ENCODE assay signal across 24 mouse cellular contexts in genomic region chr6:89499961-89500360, GRCm38 (mm10).
"Had no signal": no experiment of that assay in that cellular context is flagged by ENCODE, and none has a peak within 500 bp of the region (broad histone marks: within the 10 kb centered on the region; RNA-seq: fewer than 3 reads in every experiment).

No protein-coding gene starts in this region.

- H3K27ac ChIP-seq: heart, adult 2 months; hindbrain, embryonic 10.5 days; hindbrain, embryonic 12.5 days; hindbrain, embryonic 14.5 days; intestine, embryonic 15.5 days; kidney, embryonic 15.5 days; kidney, postnatal 0 days; limb, embryonic 13.5 days; liver, embryonic 12.5 days; liver, embryonic 14.5 days had no signal

- H3K4me1 ChIP-seq: kidney, embryonic 15.5 days; liver, embryonic 12.5 days had no signal

- DNase-seq: gastrocnemius, postnatal 10 days; gastrocnemius, postnatal 25 days; heart, adult 2 months; heart, postnatal 4 days; kidney, adult 18-20 months; kidney, adult 9 months; kidney, postnatal 14 days; kidney, postnatal 36 days; left cerebral cortex, postnatal 4 days had no signal

- H3K36me3 ChIP-seq: hindbrain, embryonic 10.5 days; hindbrain, embryonic 12.5 days; intestine, embryonic 15.5 days; kidney, embryonic 15.5 days; limb, embryonic 13.5 days; limb, embryonic 15.5 days; liver, embryonic 12.5 days had no signal

- ATAC-seq: hindbrain, embryonic 16.5 days; inflammation-experienced regulatory T-cells, adult 6 months; intestine, embryonic 15.5 days; intestine, postnatal 0 days; liver, embryonic 12.5 days had no signal

- H3K9ac ChIP-seq: hindbrain, embryonic 12.5 days; hindbrain, embryonic 14.5 days; intestine, embryonic 15.5 days; kidney, embryonic 15.5 days; limb, embryonic 13.5 days; limb, embryonic 15.5 days; liver, embryonic 12.5 days; liver, embryonic 14.5 days had no signal

- H3K9me3 ChIP-seq: hindbrain, embryonic 10.5 days; hindbrain, embryonic 12.5 days; intestine, embryonic 15.5 days; kidney, embryonic 15.5 days; limb, embryonic 13.5 days; limb, embryonic 15.5 days; liver, embryonic 12.5 days had no signal

- H3K27me3 ChIP-seq: hindbrain, embryonic 12.5 days; intestine, embryonic 15.5 days; kidney, embryonic 15.5 days; limb, embryonic 13.5 days; limb, embryonic 15.5 days; liver, embryonic 12.5 days had no signal

- H3K4me2 ChIP-seq: heart, embryonic 11.5 days; hindbrain, embryonic 12.5 days; hindbrain, embryonic 14.5 days; intestine, embryonic 15.5 days; kidney, embryonic 15.5 days; limb, embryonic 13.5 days; limb, embryonic 15.5 days; liver, embryonic 12.5 days had no signal

- H3K4me3 ChIP-seq: gastrocnemius, adult 2 months; heart, adult 2 months; hindbrain, embryonic 10.5 days; hindbrain, embryonic 12.5 days; intestine, embryonic 15.5 days; kidney, embryonic 15.5 days; limb, embryonic 13.5 days; limb, embryonic 15.5 days; liver, embryonic 12.5 days had no signal
